Mouse (Mus musculus) urinary bladder, adult 18-20 months (tissue): Measurements from ENCODE around the gene Gpd1.
A peak's percentile ranks its signal among the peaks of the same experiment; 100 is the strongest.

ENCODE experiments used
- DNase-seq, 2 experiments: peaks; one replicate each; pipeline ENCODE4 v3.0.0; 2022; ENCODE audit warnings: low spot score in 2 of 2, mixed read lengths in 2 of 2

Gpd1 gene

GRCm38 (mm10) chr15:99717386-99718334 lies at the start of gene Gpd1:
Gene Gpd1, plus strand, starts transcription at chr15:99717515.
- no peak for DNase-seq

DNA sequence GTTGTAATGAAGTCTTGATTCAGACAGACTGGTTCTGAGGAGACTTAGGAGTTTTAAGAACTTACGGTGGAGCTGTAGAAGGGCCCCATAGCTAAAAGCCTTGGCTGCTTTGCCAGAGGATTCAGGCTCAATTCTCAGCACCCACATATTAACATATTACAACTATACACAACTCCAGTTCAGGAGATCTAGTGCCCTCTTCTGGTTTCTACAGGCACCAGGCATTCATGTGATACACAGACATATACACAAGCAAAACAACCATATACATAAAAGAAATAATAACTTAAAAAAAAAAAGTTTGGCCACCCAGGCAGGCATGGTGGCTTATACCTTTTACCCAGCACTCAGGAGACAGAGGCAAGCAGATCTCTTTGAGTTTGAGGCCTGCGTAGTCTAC lies 49.8 kb upstream of the Gpd1 start:
- DNase-seq: no peak

DNA sequence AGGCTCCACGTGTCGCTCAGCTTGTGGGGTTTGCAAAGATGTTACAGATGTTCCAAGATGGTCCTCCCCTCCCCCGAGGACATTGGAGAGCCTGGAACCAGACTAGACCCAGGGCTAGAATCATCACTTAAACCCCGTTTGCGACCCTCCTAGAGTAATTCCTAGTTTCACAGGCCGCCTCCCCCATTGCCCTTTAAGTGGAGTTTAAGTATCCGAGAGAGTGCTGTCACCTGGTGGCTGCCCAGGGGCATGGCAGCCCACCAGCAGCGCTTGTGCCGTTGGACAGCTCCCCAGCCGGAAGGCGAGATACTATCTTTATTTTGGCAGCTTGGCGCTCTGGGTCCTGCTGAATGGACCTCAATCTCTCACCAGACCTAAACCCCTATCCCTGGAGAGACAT lies 48.4 kb upstream of the Gpd1 start:
- DNase-seq: peak; percentile 29 to 69

DNA sequence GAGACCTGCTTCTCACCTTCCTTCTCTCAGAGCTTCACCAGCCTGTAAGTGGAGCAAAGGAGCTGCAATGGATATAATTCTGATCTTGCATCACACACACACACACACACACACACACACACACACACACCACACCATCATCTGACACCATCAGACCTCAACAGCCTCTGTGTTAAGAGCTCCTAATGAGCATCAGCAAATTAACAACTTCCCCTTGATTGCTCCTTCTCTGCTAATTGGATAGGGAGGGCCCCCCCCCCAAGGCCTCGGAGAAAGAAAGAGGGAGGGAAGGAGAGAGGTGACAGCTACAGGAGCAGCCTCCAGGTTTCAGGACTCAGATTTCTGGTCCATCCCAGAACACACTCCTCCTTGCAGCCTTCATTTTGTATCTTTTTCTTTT lies 47.9 kb upstream of the Gpd1 start:
- no peak for DNase-seq

- peak; percentile 44 to 49 for DNase-seq
These were observed 47.0 kb upstream of the Gpd1 start, which contains the start of gene Asic1 for GRCm38 (mm10) chr15:99670154-99670821. Gene Asic1, plus strand, starts transcription at chr15:99670368.

GRCm38 (mm10) chr15:99670964-99671670 lies 46.2 kb upstream of the Gpd1 start:
- no peak for DNase-seq

DNA sequence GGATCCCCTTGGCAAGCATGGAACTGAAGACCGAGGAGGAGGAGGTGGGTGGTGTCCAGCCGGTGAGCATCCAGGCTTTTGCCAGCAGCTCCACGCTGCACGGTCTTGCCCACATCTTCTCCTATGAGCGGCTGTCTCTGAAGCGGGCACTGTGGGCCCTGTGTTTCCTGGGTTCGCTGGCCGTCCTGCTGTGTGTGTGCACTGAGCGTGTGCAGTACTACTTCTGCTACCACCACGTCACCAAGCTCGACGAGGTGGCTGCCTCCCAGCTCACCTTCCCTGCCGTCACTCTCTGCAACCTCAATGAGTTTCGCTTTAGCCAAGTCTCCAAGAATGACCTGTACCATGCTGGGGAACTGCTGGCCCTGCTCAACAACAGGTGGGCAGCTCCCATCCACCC lies 45.5 kb upstream of the Gpd1 start:
- DNase-seq: no peak

DNA sequence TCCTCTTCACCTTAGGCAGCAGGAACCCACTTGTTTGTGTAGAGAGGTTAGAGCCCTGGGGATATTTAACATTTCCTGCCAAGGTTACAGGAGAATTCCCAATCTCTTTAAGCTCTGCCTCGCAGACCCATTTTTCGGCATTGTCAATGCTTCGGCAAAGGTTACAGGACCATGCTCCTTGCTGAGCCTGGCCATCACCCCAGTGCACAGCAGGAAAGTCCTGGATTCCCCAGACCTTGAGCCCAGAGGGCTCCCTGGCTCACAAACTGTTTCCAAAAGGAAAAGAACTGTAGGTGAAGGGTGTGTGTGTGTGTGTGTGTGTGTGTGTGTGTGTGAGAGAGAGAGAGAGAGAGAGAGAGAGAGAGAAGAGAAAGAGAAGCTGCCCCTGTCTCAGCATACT lies 42.4 kb upstream of the Gpd1 start:
- no peak for DNase-seq

DNA sequence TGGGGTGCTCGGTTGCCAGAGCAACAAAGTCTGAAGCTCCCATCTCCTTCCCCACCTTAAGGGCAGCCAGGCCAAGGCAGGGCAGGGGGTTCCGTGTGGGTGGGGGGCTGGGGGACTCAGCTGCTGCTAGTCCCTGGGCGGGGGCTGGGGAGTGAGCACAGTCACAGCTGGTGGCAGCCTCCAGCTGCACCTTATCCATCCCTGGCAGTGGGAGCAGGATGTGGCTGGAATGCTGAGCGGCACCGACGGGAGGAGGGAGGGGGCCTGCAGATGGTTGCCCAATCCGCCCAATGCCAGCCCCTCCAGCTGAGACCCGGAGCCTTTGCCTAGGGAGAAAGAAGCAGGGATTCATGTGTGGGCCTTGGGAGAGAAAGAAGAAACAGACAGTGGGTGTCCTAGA lies 40.2 kb upstream of the Gpd1 start:
- no peak for DNase-seq

GRCm38 (mm10) chr15:99678063-99678800 lies 39.1 kb upstream of the Gpd1 start:
- no peak for DNase-seq

DNA sequence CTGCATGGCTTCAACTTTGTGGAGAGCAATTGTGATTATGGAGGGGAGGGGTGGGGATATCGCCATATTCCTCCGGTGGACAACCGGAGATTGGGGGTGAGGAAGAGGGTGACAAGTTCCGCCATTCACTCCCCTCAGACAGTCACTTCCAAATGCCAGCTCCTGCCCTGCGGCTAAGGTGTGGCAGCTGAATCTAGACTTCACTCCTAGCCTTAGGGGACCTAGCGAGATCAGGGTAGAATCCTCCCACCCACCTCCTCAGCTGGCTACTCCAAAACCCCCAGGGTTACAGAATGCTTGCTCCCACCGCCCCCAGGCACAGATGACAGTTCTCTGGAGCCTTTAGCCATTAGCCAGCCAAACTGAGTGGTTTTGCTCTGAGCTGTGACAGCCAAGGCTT lies 38.3 kb upstream of the Gpd1 start:
- DNase-seq: no peak

DNA sequence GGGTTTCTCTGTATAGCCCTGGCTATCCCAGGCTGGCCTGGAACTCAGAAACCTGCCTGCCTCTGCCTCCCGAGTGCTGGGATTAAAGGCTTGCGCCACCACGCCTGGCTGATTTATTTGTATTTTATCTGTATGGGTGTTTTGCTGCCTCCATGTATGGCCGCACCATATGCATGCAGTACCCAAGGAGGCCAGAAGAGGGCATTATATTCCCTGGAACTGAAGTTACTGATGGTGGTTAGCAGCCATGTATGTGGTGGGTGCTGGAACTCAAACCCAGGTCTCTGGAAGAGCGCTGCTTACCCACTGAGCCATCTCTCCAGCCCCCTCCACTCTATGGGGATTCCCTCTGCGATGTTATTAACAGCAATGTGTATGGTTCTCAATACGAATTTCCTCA lies 34.4 kb upstream of the Gpd1 start:
- no peak for DNase-seq

GRCm38 (mm10) chr15:99684156-99684555 lies 33.2 kb upstream of the Gpd1 start:
- no peak for DNase-seq

- no peak for DNase-seq
These were observed 28.6 kb upstream of the Gpd1 start for GRCm38 (mm10) chr15:99688712-99689111.

DNA sequence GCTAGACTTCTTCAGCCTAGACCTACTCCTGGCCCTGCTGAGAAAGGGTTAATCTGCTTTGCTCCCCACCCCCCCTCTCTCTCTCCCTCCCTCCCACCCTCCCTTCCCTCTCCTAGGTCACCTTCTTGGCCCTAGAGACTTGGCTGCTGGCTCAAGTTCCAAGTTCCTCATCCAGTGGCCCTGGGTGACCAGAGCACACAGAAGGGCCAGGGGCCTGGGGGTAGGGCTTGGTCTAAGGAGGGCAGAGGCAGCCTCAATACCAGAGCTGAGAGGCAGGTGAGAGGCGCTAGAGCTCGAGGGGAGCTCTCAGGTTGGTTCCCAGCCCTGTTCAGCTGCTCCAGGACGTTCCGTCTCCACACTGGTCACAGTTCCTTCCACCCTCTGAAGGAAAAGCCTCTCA lies 26.4 kb upstream of the Gpd1 start:
- DNase-seq: no peak

- no peak for DNase-seq
These were observed 25.3 kb upstream of the Gpd1 start for GRCm38 (mm10) chr15:99691976-99692375.

- no peak for DNase-seq
These were observed 20.0 kb upstream of the Gpd1 start for GRCm38 (mm10) chr15:99697309-99697708.

DNA sequence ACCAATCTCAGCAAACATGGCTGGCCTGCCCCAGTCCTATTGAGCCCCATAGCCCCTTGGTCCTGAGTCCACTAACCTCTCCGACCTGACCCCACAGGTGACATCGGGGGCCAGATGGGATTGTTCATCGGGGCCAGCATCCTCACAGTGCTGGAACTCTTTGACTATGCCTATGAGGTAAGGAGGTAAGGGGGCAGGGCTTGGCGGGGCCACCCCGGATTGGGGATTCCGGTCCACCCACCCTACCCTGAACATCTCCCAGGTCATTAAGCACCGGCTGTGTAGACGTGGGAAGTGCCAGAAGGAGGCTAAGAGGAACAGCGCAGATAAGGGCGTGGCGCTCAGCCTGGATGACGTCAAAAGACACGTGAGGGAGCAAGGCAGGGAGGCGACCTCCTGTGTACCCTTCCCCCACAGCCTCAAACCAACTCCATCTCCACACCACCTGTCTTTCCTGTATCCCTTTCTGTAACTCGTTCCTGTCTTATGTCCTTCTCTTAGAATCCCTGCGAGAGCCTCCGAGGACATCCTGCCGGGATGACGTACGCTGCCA lies 18.7 kb upstream of the Gpd1 start:
- no peak for DNase-seq

- no peak for DNase-seq
These were observed 17.6 kb upstream of the Gpd1 start for GRCm38 (mm10) chr15:99699715-99700114.

DNA sequence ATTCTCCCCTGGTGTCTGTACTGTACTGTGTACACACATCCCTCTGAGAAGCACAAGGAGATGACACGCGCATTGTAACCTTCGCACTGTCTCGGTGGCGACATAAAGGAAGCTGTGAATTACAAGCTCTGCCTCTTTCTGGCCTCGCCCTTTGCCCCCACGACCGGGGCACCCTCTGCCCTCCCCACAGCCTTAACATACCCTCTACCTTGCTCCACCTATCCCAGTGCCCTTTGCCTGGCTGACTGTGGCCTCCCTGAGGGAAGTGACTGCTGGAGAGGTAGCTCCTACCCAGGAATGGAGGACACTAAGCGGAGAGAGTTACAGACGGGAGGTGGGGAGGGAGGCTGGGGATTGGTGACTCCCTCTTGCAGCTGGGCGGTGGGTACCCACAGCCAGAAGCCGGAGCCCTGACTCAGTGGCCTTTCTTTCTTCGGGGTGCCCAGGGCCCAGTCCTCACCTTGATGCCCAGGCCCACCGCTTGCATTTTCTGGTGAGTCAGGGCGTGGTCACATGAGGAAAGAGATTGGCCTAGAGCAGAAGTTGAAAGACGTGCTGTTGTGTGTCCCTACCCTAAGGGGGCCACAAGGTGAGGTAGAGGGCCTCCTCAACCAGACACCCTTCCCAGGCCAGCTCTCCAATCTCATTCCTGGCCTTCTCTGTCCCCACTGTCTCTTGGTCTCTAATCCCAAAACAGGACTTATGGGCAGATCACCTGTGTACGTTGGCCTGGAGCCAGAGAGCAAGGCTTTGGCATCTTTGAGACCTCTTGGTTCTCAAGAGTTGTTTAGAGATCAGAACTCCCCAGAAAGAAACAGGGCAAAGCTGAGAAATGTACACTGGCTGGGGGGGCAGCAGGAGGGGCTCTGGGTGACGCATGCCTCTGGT lies 16.9 kb upstream of the Gpd1 start:
- no peak for DNase-seq
